Mouse (Mus musculus) testis, adult 2 months (tissue): ENCODE results near the gene Stx7. TPM values are rescaled to one million over a fixed set of nuclear protein-coding genes. Genes with fewer than 3 reads are reported as not detected.

ENCODE experiments used
- H3K27ac ChIP-seq: fragments of 200-500 bp; 2 replicates; pipeline ENCODE4 v1.5.1; 2012; ENCODE audit warnings: low read depth, low read length; ENCODE audit not compliant: control insufficient read depth, insufficient read depth
- H3K27me3 ChIP-seq: fragments of 200-500 bp; 2 replicates; pipeline ENCODE4 v1.6.1; 2012; ENCODE audit warnings: mild to moderate bottlenecking, low read length, moderate library complexity; ENCODE audit not compliant: control insufficient read depth, insufficient read depth
- H3K36me3 ChIP-seq: fragments of 200-500 bp; 2 replicates; pipeline ENCODE4 v1.6.1; 2012; ENCODE audit warnings: mild to moderate bottlenecking, low read length; ENCODE audit not compliant: control insufficient read depth, insufficient read depth
- H3K4me1 ChIP-seq: fragments of 200-500 bp; 2 replicates; pipeline ENCODE4 v1.6.1; 2012; ENCODE audit warnings: low read length; ENCODE audit not compliant: control insufficient read depth, insufficient read depth
- H3K4me3 ChIP-seq: fragments of 200-500 bp; 2 replicates; pipeline ENCODE4 v1.5.1; 2012; ENCODE audit warnings: low read depth, mild to moderate bottlenecking, low read length, moderate library complexity, mixed read lengths; ENCODE audit not compliant: control insufficient read depth
- CTCF ChIP-seq: fragments of 200-500 bp; IDR thresholded peaks from 2 replicates; pipeline ENCODE4 v1.5.1; 2012; ENCODE audit warnings: low read depth, mild to moderate bottlenecking, inconsistent platforms, low read length, moderate library complexity; ENCODE audit not compliant: control insufficient read depth, insufficient read depth, insufficient replicate concordance
- POLR2A ChIP-seq: fragments of 200-500 bp; IDR thresholded peaks from 2 replicates; pipeline ENCODE4 v1.6.1; 2012; ENCODE audit warnings: low read depth, mild to moderate bottlenecking, inconsistent platforms, low read length, moderate library complexity; ENCODE audit not compliant: control insufficient read depth
- polyA plus RNA-seq: library from polyadenylated mRNA; depleted of rRNA; stranded (reverse); fragments of >200 nt; gene quantifications from 2 replicates; pipeline ENCODE4 v1.2.3, GENCODE M21; 2012

Gene Stx7
- polyA plus RNA-seq, 1 experiment: 9.8 TPM

GRCm38 (mm10) chr10:24131451-24132262 is 17.4 kb upstream of the Stx7 start:
- TF ChIP-seq POLR2A: no peak
- peak; percentile 12; the same call in 1 of the 2 replicates for TF ChIP-seq CTCF
- Histone ChIP-seq H3K36me3 (no peaks in the 10 kb centered on the region), H3K27me3 (no peaks in the 10 kb centered on the region), H3K27ac (no peak overlapping the region), H3K4me3 (no peak overlapping the region), H3K4me1 (no peaks in the 10 kb centered on the region)

DNA sequence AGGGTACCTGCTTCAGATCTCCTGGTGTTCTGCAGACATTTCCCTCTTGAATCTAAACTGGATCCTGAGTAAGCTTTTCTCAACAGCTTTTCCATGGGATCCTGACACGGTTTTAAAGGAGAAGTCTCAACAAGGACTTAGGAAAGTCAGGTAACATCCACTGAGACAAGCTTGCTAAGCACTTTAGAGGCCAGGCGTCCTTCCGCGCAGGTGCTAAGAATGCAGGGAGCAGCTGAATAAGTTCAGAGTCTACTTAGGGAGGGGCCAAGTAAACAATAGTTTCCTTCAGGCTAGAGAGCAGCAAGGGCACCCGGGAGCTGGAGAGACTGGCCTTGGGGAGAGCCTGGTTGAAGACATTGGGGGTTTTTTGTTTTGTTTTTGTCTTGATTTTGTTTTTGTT is 16.8 kb upstream of the Stx7 start:
- no peak for TF ChIP-seq POLR2A
- no peak for TF ChIP-seq CTCF

GRCm38 (mm10) chr10:24133132-24133531 is 16.0 kb upstream of the Stx7 start:
- H3K4me3 ChIP-seq: no peak overlapping the region
- H3K4me1 ChIP-seq: no peaks in the 10 kb centered on the region
- TF ChIP-seq CTCF (no peak), POLR2A (no peak)
- H3K27ac ChIP-seq: no peak overlapping the region
- no peaks in the 10 kb centered on the region for H3K27me3 ChIP-seq
- H3K36me3 ChIP-seq: no peaks in the 10 kb centered on the region

More for the DNA sequence above, 16.8 kb upstream of the Stx7 start:
- Histone ChIP-seq H3K36me3 (no peaks in the 10 kb centered on the region), H3K27me3 (no peaks in the 10 kb centered on the region), H3K27ac (peak overlapping the region; percentile 57; the same call in 1 of the 2 replicates), H3K4me1 (no peaks in the 10 kb centered on the region), H3K4me3 (no peak overlapping the region)

GRCm38 (mm10) chr10:24134071-24134645 is 14.9 kb upstream of the Stx7 start:
- no peaks in the 10 kb centered on the region for H3K36me3 ChIP-seq
- TF ChIP-seq CTCF (no peak), POLR2A (no peak)
- H3K27me3 ChIP-seq: no peaks in the 10 kb centered on the region
- H3K27ac ChIP-seq: no peak overlapping the region
- H3K4me3 ChIP-seq: no peak overlapping the region
- H3K4me1 ChIP-seq: no peaks in the 10 kb centered on the region

GRCm38 (mm10) chr10:24138623-24139261 is 10.4 kb upstream of the Stx7 start:
- Histone ChIP-seq H3K27me3 (no peaks in the 10 kb centered on the region), H3K36me3 (no peaks in the 10 kb centered on the region), H3K4me1 (no peaks in the 10 kb centered on the region), H3K4me3 (no peak overlapping the region), H3K27ac (no peak overlapping the region)
- TF ChIP-seq POLR2A (no peak), CTCF (no peak)

DNA sequence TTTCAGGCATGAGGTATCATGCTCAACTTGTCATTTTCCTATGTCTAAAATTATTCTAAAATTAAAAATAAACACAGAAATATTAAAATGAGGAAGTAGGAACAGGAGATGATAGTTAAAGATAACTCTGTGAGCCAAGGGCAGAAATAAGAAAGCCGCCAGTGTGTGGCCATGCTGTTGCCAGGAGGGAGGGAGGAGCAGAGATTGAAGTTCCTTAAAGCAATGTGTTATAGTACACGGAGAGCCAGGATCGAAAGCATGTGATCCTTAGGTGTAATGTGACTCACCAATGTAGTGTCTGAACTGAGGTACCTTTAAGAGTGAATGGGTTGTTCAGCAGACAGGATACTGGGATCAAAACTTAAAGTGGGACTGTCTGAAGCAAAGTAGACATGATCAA is 6.4 kb upstream of the Stx7 start:
- no peak for TF ChIP-seq CTCF
- no peak for TF ChIP-seq POLR2A
- no peaks in the 10 kb centered on the region for H3K27me3 ChIP-seq
- no peak overlapping the region for H3K4me3 ChIP-seq
- H3K27ac ChIP-seq: no peak overlapping the region
- no peaks in the 10 kb centered on the region for H3K4me1 ChIP-seq
- no peaks in the 10 kb centered on the region for H3K36me3 ChIP-seq

DNA sequence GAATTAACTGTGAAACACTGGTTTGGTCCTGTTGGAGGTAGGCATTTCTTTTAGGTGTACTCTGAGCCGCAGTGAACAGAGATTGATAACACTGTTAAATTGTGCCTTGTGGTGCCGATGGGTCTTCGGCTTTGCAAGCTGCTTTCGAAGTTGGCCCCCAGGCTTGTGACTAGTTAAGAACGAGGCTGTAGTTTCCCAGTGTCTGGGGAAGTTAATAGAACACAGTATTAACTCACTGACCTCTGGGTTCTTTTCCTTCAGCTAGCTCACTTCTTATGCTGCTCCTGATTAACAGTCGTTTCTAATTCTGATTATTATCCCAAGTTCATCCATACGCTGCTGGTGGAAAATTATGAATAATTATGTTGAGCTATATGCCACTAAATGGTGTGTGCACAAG is 984 bp downstream of the Stx7 start:
- Histone ChIP-seq H3K27me3 (no peaks in the 10 kb centered on the region), H3K27ac (no peak overlapping the region), H3K4me1 (peaks cover 3% of the 10 kb centered on the region), H3K4me3 (no peak overlapping the region), H3K36me3 (no peaks in the 10 kb centered on the region)
- TF ChIP-seq POLR2A (no peak), CTCF (no peak)
